Mouse (Mus musculus) adrenal gland, adult 2 months (tissue): Measurements from ENCODE around the gene Arid2. TPM values are rescaled to one million over a fixed set of nuclear protein-coding genes. Genes with fewer than 3 reads are reported as not detected.
"Not testable (repeated sequence)": the region's sequence is repeated elsewhere in the genome, so short reads cannot be mapped to it uniquely, and the experiment has no call there.

Source experiments
- DNase-seq: peaks from one replicate; pipeline ENCODE4 v3.0.0; 2021
- polyA plus RNA-seq: library from polyadenylated mRNA; depleted of rRNA; stranded (reverse); fragments of >200 nt; gene quantifications from 2 replicates; pipeline ENCODE4 v1.2.3, GENCODE M21; 2012
- total RNA-seq, 2 experiments: library from RNA; stranded (reverse); gene quantifications; 2 replicates each; pipeline ENCODE4 v1.2.3; 2021

Arid2 gene
- total and polyA plus RNA-seq, 3 experiments: 14.5 to 32.2 (median 32.0) TPM

DNA sequence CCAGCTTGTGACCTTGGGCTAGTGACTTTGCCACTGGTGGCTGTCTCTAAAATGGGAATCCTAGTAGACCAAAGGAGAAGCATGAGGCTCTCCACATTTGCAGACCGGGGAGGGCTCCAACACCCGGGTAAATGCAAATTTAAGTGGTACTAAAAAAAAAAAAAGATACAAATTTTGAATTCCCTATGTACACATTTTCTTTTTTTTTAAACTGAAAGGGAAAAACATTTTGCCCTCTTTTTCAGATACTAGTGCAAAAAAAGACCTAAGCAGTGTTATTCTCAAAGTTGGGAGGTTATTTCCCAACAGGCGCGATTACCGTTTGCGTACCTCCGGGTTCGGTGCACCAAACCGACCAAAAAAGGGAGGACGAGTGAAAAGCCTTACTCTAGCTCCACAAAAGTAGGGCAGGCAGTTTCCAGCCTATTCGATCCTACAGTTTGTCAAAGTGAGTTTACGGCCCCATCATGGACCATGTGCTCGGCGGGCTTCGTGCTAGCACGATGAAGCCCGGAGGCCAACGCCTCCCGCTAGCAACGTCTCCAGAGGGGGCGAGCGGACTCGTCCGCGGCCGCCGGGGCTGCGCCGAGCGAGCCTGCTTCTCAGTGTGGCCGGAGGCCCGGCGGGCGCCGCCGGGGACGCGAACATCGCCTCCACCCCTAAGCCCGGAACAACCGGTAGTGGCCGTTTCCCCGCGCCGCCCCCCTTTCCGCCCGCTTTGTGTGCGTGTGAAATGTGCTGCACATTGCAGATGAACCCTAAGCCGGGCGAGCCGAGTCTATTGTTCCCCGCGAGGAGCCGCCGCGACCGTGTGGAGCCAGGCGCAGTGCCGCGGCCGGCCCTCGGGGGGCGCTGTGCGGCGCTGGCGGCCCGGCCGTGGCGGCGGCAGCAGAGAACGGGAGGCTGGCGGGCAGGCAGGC is 1.0 kb upstream of the Arid2 start:
- peak; percentile 97 for DNase-seq

DNA sequence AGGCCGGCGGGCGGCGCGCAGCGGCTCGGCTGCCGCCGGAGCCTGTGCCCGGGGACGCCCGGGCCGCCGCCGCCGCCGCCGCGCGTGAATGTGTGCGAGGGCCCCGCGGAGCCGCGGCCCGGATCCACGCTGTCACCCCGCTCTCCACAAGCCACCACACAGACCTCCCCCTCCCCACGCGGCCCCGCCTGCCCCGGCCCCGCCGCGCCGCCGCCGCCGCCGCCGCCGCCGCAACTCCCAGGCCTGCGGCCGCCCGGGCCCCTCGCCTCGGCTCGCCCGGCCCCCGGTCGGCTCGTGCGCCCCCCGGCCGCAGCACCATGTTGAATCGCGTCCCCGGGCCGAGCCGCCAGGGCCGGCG is 404 bp upstream of the Arid2 start:
- DNase-seq: no peak

DNA sequence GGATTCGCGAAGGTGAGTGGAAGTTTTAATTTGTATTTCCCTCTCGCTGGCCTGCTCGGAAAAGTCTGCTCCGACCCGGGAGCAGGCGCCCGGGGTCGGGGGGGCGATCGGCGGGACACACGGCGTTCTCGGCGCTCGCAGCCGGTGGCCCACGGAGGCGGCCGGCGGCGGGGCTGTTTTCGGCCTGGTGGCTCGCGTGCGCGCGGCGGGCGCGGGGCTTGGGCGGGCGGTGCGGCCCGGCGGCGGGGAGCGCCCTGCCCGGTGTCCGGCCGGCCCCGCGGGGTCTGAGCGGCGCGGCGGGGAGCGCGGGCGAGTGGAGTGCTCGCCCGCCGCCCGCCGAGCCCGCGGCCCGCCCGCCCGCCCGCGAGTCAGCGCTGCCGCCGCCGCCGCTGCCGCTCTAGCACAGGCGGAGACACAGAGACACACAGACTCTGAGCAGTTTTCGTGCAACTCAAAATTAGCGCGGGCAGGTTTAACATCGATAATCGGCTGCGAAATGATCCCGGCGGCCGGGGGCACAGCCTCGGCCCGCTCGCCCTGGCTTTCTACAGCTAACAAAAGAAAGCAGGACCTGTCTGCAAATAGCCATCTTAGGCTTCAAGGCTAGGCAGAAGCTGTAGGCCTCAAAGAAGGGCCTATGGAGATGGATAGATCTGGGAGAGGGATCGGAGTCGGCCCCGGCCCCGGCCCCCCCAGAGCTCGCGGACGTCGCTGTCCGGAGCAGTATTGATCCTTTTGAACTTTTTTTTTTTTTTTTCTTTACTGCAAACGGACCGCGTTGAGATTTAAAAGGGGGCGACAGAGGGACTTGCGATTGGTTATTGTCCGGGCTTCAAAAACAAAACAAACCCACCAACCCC is 888 bp downstream of the Arid2 start:
- peak; percentile 79 for DNase-seq

- peak; percentile 29 for DNase-seq
Observed at GRCm38 (mm10) chr15:96288836-96289390, 1.6 kb downstream of the Arid2 start.

DNA sequence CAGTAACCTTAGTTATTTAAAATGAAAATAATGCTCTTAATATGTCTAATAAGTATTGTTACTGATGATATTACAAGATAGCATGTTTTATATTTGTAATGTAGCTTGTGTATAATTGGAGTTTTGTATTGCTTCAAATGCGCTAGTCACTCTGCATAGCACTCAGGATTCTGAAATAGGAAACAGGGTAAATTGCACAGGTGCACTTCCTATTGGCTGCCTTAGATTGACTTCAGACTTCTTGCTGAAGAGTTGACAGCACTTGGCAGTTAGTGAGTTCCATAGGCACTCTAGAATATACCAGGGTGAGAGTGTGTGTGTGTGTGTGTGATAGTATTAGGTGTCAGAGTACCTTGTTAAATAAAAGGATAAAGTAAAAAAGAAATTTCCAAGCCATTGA is 2.7 kb downstream of the Arid2 start:
- DNase-seq: no peak

- DNase-seq: no peak
Observed at GRCm38 (mm10) chr15:96293444-96293843, 6.1 kb downstream of the Arid2 start.

GRCm38 (mm10) chr15:96297078-96297590 is 9.8 kb downstream of the Arid2 start:
- DNase-seq: no peak

- DNase-seq: no peak
Observed at GRCm38 (mm10) chr15:96297623-96298188, 10.4 kb downstream of the Arid2 start.

- DNase-seq: no peak
Observed at GRCm38 (mm10) chr15:96309310-96309709, 22.0 kb downstream of the Arid2 start.

DNA sequence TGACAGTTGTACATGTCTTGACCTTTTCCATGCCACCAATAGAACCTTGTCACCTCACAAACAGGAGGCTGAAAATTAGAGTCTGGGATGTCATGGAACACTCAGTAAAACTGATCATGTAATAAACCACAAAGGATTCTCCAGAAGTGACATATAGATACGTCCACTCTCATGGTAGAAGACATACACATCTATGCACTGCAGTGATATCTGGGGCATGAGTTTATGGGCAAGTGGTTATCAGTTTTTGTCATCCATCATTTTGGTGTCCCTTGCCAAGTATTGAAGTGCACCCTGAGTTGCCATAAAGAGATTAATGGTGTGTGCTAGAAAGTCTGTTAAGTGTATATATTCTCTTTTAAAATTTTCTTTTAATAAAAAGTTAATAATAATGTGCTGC is 25.6 kb downstream of the Arid2 start:
- no peak for DNase-seq

DNA sequence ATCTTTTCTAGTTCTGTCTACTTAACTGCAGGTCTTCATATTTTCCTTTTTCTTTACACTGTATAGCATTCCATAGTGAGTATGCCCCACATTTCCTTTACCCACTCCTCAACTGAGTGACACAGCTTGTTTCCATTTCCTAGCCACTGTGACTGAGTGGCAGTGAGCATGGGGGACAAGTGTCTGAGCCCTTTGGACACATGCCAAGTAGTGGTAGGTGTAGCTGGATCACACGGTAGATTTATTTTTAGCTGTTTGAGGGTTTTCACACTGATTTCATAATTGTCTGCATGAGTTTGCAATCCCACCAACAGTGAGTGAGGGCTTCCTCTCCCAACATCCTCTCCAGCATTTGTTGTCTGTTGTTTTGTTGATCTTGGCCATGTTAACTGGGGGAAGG is 28.3 kb downstream of the Arid2 start:
- no peak for DNase-seq

- no peak for DNase-seq
Observed at GRCm38 (mm10) chr15:96319335-96319734, 32.0 kb downstream of the Arid2 start.

GRCm38 (mm10) chr15:96325726-96326328 is 38.5 kb downstream of the Arid2 start:
- no peak for DNase-seq

DNA sequence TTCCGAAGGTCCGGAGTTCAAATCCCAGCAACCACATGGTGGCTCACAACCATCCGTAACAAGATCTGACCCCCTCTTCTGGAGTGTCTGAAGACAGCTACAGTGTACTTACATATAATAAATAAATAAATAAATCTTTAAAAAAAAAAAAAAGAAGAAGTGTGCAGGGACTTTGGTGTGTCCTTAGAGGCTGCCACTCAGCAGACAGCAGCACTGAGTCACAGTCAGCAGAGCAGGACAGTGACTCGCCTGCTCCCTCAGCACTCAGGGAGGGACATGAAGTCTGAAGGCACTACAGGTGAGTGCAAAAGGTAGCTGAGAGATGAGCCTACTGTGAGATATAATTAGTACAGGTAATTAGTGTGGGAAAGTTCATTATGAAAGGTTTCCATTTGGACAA is 41.4 kb downstream of the Arid2 start:
- DNase-seq: not testable (repeated sequence)

- DNase-seq: no peak
Observed at GRCm38 (mm10) chr15:96330536-96330935, 43.2 kb downstream of the Arid2 start.

DNA sequence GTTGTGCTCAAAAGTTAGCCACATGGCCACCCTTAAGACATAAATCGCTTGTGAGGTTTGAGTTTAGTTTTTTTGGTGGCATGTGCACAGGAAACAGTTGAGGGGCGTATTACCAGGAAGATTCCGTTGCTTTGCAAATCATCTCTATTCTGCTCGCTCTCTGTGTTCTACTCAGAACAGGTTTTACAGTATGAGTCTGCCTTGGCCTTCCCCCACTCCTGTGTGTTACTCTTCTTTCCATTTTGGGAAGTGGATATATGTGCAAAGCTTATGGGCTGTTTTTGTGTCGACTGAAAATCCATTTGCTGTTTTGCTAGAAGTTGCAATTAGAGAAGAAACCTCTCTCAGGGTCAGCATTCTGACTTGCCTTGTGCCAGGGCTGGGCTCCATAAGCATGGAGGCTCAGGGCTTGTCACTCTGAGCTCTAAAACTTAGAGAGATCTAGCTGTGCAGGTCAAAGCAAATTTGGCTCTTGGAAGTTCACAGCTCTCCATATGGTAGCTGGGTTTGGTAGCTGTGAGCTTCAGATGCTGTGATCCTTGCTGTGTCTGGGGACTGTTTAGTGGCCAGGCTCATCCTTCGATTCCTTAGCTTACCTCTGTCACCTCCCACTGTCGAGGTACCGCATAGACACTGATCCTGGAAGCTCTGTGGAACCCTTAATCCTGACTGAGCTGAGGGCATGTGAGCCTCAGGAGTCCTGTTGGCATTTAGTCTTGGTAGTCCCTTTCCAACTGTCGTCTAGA is 45.3 kb downstream of the Arid2 start:
- DNase-seq: no peak

DNA sequence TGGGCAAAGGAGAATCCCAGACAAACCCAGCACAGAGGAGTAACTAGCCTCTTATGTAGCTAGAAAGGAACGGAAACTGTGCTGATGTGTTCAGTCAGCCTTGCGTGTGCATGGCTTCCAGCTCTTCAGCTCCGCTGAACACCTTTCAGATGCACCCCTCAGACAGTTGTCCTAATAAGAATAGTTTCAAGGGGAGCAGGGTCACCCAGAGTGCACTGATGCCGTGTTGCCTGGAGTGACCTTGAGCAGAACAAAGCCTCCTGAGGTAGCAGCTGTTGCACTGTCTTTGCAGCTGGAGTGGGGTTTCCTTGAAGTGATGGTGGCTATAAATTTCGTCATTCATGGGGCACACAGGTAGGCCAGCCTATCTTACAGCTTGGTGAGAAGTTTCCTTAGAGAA is 46.0 kb downstream of the Arid2 start:
- DNase-seq: no peak

DNA sequence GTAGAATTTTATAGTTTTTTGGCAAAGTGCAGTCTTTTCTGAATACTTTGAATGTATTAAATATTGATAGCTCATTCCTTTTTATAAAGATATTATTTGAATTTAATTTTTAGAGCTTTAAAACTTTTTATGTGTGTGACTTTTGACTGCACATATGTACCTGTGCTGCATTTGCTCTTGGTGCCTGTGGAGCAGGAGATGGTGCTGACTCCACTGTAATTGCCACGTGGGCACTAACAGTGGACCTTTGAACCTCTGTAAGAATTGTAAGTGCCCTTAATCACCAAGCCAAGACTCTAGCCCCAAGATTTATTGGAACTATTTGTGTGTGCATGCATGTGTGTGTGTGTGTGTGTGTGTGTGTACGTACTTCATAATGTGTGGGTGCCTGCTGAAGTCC is 53.6 kb downstream of the Arid2 start:
- no peak for DNase-seq

- no peak for DNase-seq
Observed at GRCm38 (mm10) chr15:96342097-96342496, 54.8 kb downstream of the Arid2 start.

- no peak for DNase-seq
Observed at GRCm38 (mm10) chr15:96342871-96343270, 55.6 kb downstream of the Arid2 start.
